Mouse (Mus musculus): ENCODE measurements around the gene Cdk1.
"Not testable (repeated sequence)": the region's sequence is repeated elsewhere in the genome, so short reads cannot be mapped to it uniquely, and the experiment has no call there.

The Cdk1 gene

GRCm38 (mm10) chr10:69352212-69353085 lies at the start of gene Cdk1:
Cdk1 (minus strand) TSS chr10:69352938.
- DNase-seq = peak; percentile 100

GRCm38 (mm10) chr10:69399814-69400385 lies 47.2 kb upstream of the Cdk1 start:
- no peak for DNase-seq

GRCm38 (mm10) chr10:69398763-69399590 lies 46.2 kb upstream of the Cdk1 start, which contains the start of gene Ank3:
Ank3 (plus strand) TSS chr10:69398773.
- no peak for DNase-seq

- peak; percentile 91 for DNase-seq
Measured at GRCm38 (mm10) chr10:69398197-69398762, 45.5 kb upstream of the Cdk1 start.

GRCm38 (mm10) chr10:69389511-69389910 lies 36.8 kb upstream of the Cdk1 start:
- DNase-seq = peak; percentile 43

GRCm38 (mm10) chr10:69386767-69387166 lies 34.0 kb upstream of the Cdk1 start:
- peak; percentile 24 for DNase-seq

GRCm38 (mm10) chr10:69385136-69385535 lies 32.4 kb upstream of the Cdk1 start:
- peak; percentile 80 for DNase-seq

- DNase-seq = peak; percentile 55
Measured at GRCm38 (mm10) chr10:69384640-69385039, 31.9 kb upstream of the Cdk1 start.

GRCm38 (mm10) chr10:69383186-69383585 lies 30.4 kb upstream of the Cdk1 start:
- DNase-seq = no peak

GRCm38 (mm10) chr10:69375154-69375553 lies 22.4 kb upstream of the Cdk1 start:
- DNase-seq = no peak

GRCm38 (mm10) chr10:69373796-69374550 lies 21.2 kb upstream of the Cdk1 start:
- DNase-seq = no peak

GRCm38 (mm10) chr10:69372061-69372460 lies 19.3 kb upstream of the Cdk1 start:
- DNase-seq = no peak

- DNase-seq = no peak
Measured at GRCm38 (mm10) chr10:69371441-69371840, 18.7 kb upstream of the Cdk1 start.

GRCm38 (mm10) chr10:69369321-69369720 lies 16.6 kb upstream of the Cdk1 start:
- no peak for DNase-seq

- no peak for DNase-seq
Measured at GRCm38 (mm10) chr10:69366877-69367387, 14.2 kb upstream of the Cdk1 start.

- DNase-seq = peak; percentile 92
Measured at GRCm38 (mm10) chr10:69366208-69366607, 13.5 kb upstream of the Cdk1 start.

- no peak for DNase-seq
Measured at GRCm38 (mm10) chr10:69359666-69360065, 6.9 kb upstream of the Cdk1 start.

GRCm38 (mm10) chr10:69353086-69353479 lies 345 bp upstream of the Cdk1 start:
- not testable (repeated sequence) for DNase-seq

GRCm38 (mm10) chr10:69351842-69352211 lies 911 bp downstream of the Cdk1 start:
- no peak for DNase-seq

- no peak for DNase-seq
Measured at GRCm38 (mm10) chr10:69351071-69351841, 1.5 kb downstream of the Cdk1 start.

- no peak for DNase-seq
Measured at GRCm38 (mm10) chr10:69348206-69348605, 4.5 kb downstream of the Cdk1 start.
